Mouse (Mus musculus) neural tube, embryonic 13.5 days (tissue): ENCODE results near the gene Serpina10. TPM values are rescaled to one million over a fixed set of nuclear protein-coding genes. Genes with fewer than 3 reads are reported as not detected.
"Not testable (repeated sequence)": the region's sequence is repeated elsewhere in the genome, so short reads cannot be mapped to it uniquely, and the experiment has no call there.

Source experiments
- ATAC-seq: fragments of 200-750 bp; cut with Nextera tagmentation; 2 replicates; pipeline ENCODE4 v1.8.0; 2017; ENCODE audit warnings: low read depth, mild to moderate bottlenecking, moderate TSS enrichment, moderate library complexity
- H3K27ac ChIP-seq: fragments of 300-500 bp; sonication (generic); replicated peaks from 2 replicates; pipeline ENCODE4 v1.5.1; 2015; ENCODE audit warnings: moderate library complexity, mild to moderate bottlenecking, inconsistent platforms
- H3K27me3 ChIP-seq: fragments of 300-500 bp; sonication (generic); 2 replicates; pipeline ENCODE4 v1.6.1; 2015; ENCODE audit warnings: mild to moderate bottlenecking, inconsistent platforms
- H3K36me3 ChIP-seq: fragments of 300-500 bp; sonication (generic); 2 replicates; pipeline ENCODE4 v1.6.1; 2015; ENCODE audit warnings: mild to moderate bottlenecking, inconsistent platforms
- H3K4me1 ChIP-seq: fragments of 300-500 bp; sonication (generic); replicated peaks from 2 replicates; pipeline ENCODE4 v1.6.1; 2015; ENCODE audit warnings: inconsistent platforms
- H3K4me2 ChIP-seq: fragments of 300-500 bp; sonication (generic); 2 replicates; pipeline ENCODE4 v1.6.1; 2015; ENCODE audit warnings: inconsistent platforms, mild to moderate bottlenecking, moderate library complexity
- H3K4me3 ChIP-seq: fragments of 300-500 bp; sonication (generic); 2 replicates; pipeline ENCODE4 v1.5.1; 2015; ENCODE audit warnings: mild to moderate bottlenecking, inconsistent platforms
- H3K9ac ChIP-seq: fragments of 300-500 bp; sonication (generic); 2 replicates; pipeline ENCODE4 v1.6.1; 2015; ENCODE audit warnings: moderate library complexity, mild to moderate bottlenecking, inconsistent platforms
- H3K9me3 ChIP-seq: fragments of 300-500 bp; sonication (generic); 2 replicates; pipeline ENCODE4 v1.6.1; 2016; ENCODE audit warnings: inconsistent platforms
- WGBS: fragments of 180-500 bp; shearing (Covaris S2); methylation state at CpG from one replicate; pipeline ENCODE4 v1.1.7; 2015; 5-methylcytosine and 5-hydroxymethylcytosine counted together
- polyA plus RNA-seq: library from polyadenylated mRNA; unstranded; fragments of >200 nt; fragmentation: Nextera tagmentation; extraction: Ambion mirVana; gene quantifications from 2 replicates; pipeline ENCODE4 v1.2.1, GENCODE M21; 2015

Gene Serpina10
- polyA plus RNA-seq, 1 experiment from 2014 or later = not detected

GRCm38 (mm10) chr12:103598411-103598810, 32.8 kb downstream of the Serpina10 start:
- ATAC-seq = no peak
- H3K27ac ChIP-seq = no peak overlapping the region
- no peak overlapping the region for H3K4me3 ChIP-seq
- no peaks in the 10 kb centered on the region for H3K36me3 ChIP-seq
- H3K27me3 ChIP-seq = no peaks in the 10 kb centered on the region
- H3K4me2 ChIP-seq = no peak overlapping the region
- no peaks in the 10 kb centered on the region for H3K9me3 ChIP-seq
- no peaks in the 10 kb centered on the region for H3K4me1 ChIP-seq
- no peak overlapping the region for H3K9ac ChIP-seq
- WGBS = 84% methylated on average over 2 of the region's 2 CpGs

- no peak overlapping the region for H3K9ac ChIP-seq
- H3K27ac ChIP-seq = no peak overlapping the region
- no peaks in the 10 kb centered on the region for H3K27me3 ChIP-seq
- H3K36me3 ChIP-seq = no peaks in the 10 kb centered on the region
- WGBS = 58% methylated on average over 8 of the region's 8 CpGs
- ATAC-seq = no peak
- H3K9me3 ChIP-seq = no peaks in the 10 kb centered on the region
- H3K4me1 ChIP-seq = no peaks in the 10 kb centered on the region; the same call in 1 of the 2 replicates
- no peak overlapping the region for H3K4me3 ChIP-seq
- no peak overlapping the region for H3K4me2 ChIP-seq
These were observed 47.5 kb downstream of the Serpina10 start for GRCm38 (mm10) chr12:103583771-103584170.

- H3K36me3 ChIP-seq, H3K4me3 ChIP-seq, H3K9me3 ChIP-seq, H3K27ac ChIP-seq, ATAC-seq, H3K4me2 ChIP-seq, H3K27me3 ChIP-seq, H3K9ac ChIP-seq, H3K4me1 ChIP-seq: not testable (repeated sequence)
- WGBS = 91% methylated on average over 6 of the region's 6 CpGs
These were observed 53.1 kb downstream of the Serpina10 start for GRCm38 (mm10) chr12:103578148-103578547.

GRCm38 (mm10) chr12:103569690-103570089, 61.6 kb downstream of the Serpina10 start:
- Histone ChIP-seq H3K36me3 (no peaks in the 10 kb centered on the region), H3K4me1 (no peaks in the 10 kb centered on the region), H3K4me2 (no peak overlapping the region), H3K4me3 (no peak overlapping the region), H3K27ac (no peak overlapping the region), H3K27me3 (no peaks in the 10 kb centered on the region), H3K9me3 (no peaks in the 10 kb centered on the region), H3K9ac (no peak overlapping the region)
- WGBS = 61% methylated on average over 6 of the region's 6 CpGs
- no peak for ATAC-seq

- H3K4me1 ChIP-seq = no peaks in the 10 kb centered on the region
- 74% methylated on average over 3 of the region's 3 CpGs for WGBS
- H3K4me3 ChIP-seq = no peak overlapping the region
- no peak for ATAC-seq
- no peak overlapping the region for H3K4me2 ChIP-seq
- H3K36me3 ChIP-seq = no peaks in the 10 kb centered on the region
- H3K27ac ChIP-seq = no peak overlapping the region
- no peaks in the 10 kb centered on the region for H3K27me3 ChIP-seq
- H3K9ac ChIP-seq = no peak overlapping the region
- no peaks in the 10 kb centered on the region for H3K9me3 ChIP-seq
These were observed 64.1 kb downstream of the Serpina10 start for GRCm38 (mm10) chr12:103567129-103567528.

- WGBS = 90% methylated on average over 7 of the region's 7 CpGs
- ATAC-seq = no peak
These were observed 66.1 kb downstream of the Serpina10 start for GRCm38 (mm10) chr12:103565151-103565550.

More at GRCm38 (mm10) chr12:103565151-103565550, 66.1 kb downstream of the Serpina10 start:
- Histone ChIP-seq H3K9me3 (no peaks in the 10 kb centered on the region), H3K9ac (no peak overlapping the region), H3K36me3 (no peaks in the 10 kb centered on the region), H3K4me2 (no peak overlapping the region), H3K27ac (no peak overlapping the region), H3K4me3 (no peak overlapping the region), H3K27me3 (no peaks in the 10 kb centered on the region), H3K4me1 (no peaks in the 10 kb centered on the region)

Other genes starting within 250 kb of the Serpina10 start
- 20.8 and 24.2 TPM in 2 replicates for gene Otub2, start 242.8 kb downstream of the Serpina10 start, polyA plus RNA-seq
- gene 9330161L09Rik, start 223.6 kb downstream of the Serpina10 start, polyA plus RNA-seq = 0.59 and 0.92 TPM in 2 replicates
- gene Ddx24, start 205.6 kb downstream of the Serpina10 start, polyA plus RNA-seq = 167 and 170 TPM in 2 replicates
- gene Ifi27, start 197.2 kb downstream of the Serpina10 start, polyA plus RNA-seq = 6.2 and 9.4 TPM in 2 replicates
- gene Ifi27l2a, start 187.8 kb downstream of the Serpina10 start, polyA plus RNA-seq = 2.0 and 3.4 TPM in 2 replicates
- not detected in 2 replicates for gene Ifi27l2b, start 174.2 kb downstream of the Serpina10 start, polyA plus RNA-seq
- 1.8 and 2.0 TPM in 2 replicates for gene Ppp4r4, start 99.2 kb downstream of the Serpina10 start, polyA plus RNA-seq
- gene Serpina6, start 25.8 kb upstream of the Serpina10 start, polyA plus RNA-seq = 0.35 and 0.36 TPM in 2 replicates
- gene Serpina16, start 44.7 kb upstream of the Serpina10 start, polyA plus RNA-seq = not detected in 2 replicates
- gene Serpina1f, start 64.1 kb upstream of the Serpina10 start, polyA plus RNA-seq = not detected in 2 replicates
- not detected in 2 replicates for gene Serpina1d, start 142.1 kb upstream of the Serpina10 start, polyA plus RNA-seq
- gene Serpina1b, start 198.9 kb upstream of the Serpina10 start, polyA plus RNA-seq = 0.27 TPM in 1 of 2 replicates, not detected in the other
- gene Serpina1a, start 232.1 kb upstream of the Serpina10 start, polyA plus RNA-seq = 0.68 TPM in 1 of 2 replicates, not detected in the other